In genomic region chr5:88916501-88916971, GRCm38 (mm10) we compare ENCODE assay signal across 17 mouse cellular contexts. TPM values are rescaled to one million over a fixed set of nuclear protein-coding genes. Genes with fewer than 3 reads are reported as not detected.
DNase-seq lines count a peak whose midpoint lies in the region; ATAC-seq and TF ChIP-seq lines count a peak whose summit lies in the region.
"Had no signal": no experiment of that assay in that cellular context is flagged by ENCODE, and none has a peak within 500 bp of the region (broad histone marks: within the 10 kb centered on the region; RNA-seq: fewer than 3 reads in every experiment).

No protein-coding gene starts in this region.

- H3K4me2 ChIP-seq in kidney, embryonic 14.5 days (replicated peaks; ENCODE audit: low read depth, low read length) = no peak overlapping the region
- no peak overlapping the region for H3K4me2 ChIP-seq in forebrain, embryonic 16.5 days (ENCODE audit: low read length)
- H3K4me2 ChIP-seq: hindbrain, embryonic 13.5 days; limb, embryonic 13.5 days had no signal

- 0 out of 2 replicates have a peak, but pooled peaks have one; percentile 46 for TF ChIP-seq EP300 in heart, adult 2 months (IDR thresholded peaks at IDR 0.05; ENCODE audit: insufficient read depth, low read depth, low read length)

- intact Hi-C loops in heart, adult 2 months (cut with DNase I) = no loop called here
- intact Hi-C loops in heart, postnatal 14 days (cut with DNase I) = no loop called here

- ATAC-seq in kidney, embryonic 14.5 days (ENCODE audit: low FRiP score, low TSS enrichment) = peak; percentile 24; the same call in 1 of the 2 replicates
- no peak for ATAC-seq in forebrain, embryonic 16.5 days
- ATAC-seq: activated CD4-positive, CD25-positive, alpha-beta regulatory T cell, adult 4 months; forebrain, postnatal 0 days had no signal

- H3K4me3 ChIP-seq in kidney, embryonic 14.5 days (ENCODE audit: low read length) = no peak overlapping the region
- H3K4me3 ChIP-seq in brown adipose tissue, adult 24 weeks (ENCODE audit: insufficient read depth, low read depth, low read length) = no peak overlapping the region
- no peak overlapping the region for H3K4me3 ChIP-seq in heart, adult 2 months
- no peak overlapping the region for H3K4me3 ChIP-seq in forebrain, embryonic 16.5 days (replicated peaks; ENCODE audit: low read length)
- H3K4me3 ChIP-seq: hindbrain, embryonic 13.5 days; limb, embryonic 13.5 days; midbrain, embryonic 10.5 days; myocyte had no signal

- no peak overlapping the region for H3K27ac ChIP-seq in kidney, embryonic 14.5 days (ENCODE audit: low read depth, low read length)
- H3K27ac ChIP-seq in brown adipose tissue, adult 24 weeks (replicated peaks; ENCODE audit: low read depth, low read length) = peak overlapping the region; percentile 96
- H3K27ac ChIP-seq in heart, adult 2 months = peak overlapping the region; percentile 85
- H3K27ac ChIP-seq in forebrain, embryonic 16.5 days (ENCODE audit: low read length) = no peak overlapping the region
- H3K27ac ChIP-seq: hindbrain, embryonic 13.5 days; limb, embryonic 13.5 days; midbrain, embryonic 10.5 days had no signal

- no peak for TF ChIP-seq POLR2A in heart, adult 2 months (IDR thresholded peaks at IDR 0.05; ENCODE audit: insufficient read depth, low read depth, low read length)

- H3K36me3 ChIP-seq in kidney, embryonic 14.5 days (ENCODE audit: control insufficient read depth, insufficient read depth, low read length) = no peaks in the 10 kb centered on the region
- H3K36me3 ChIP-seq in heart, adult 2 months (ENCODE audit: control insufficient read depth, insufficient read depth, low read length) = peaks cover 6% of the 10 kb centered on the region; the same call in 1 of the 2 replicates
- no peaks in the 10 kb centered on the region for H3K36me3 ChIP-seq in forebrain, embryonic 16.5 days (ENCODE audit: control insufficient read depth, insufficient read depth)
- H3K36me3 ChIP-seq: hindbrain, embryonic 13.5 days; limb, embryonic 13.5 days had no signal

- H3K4me1 ChIP-seq in kidney, embryonic 14.5 days (ENCODE audit: control insufficient read depth, insufficient read depth, low read length) = no peaks in the 10 kb centered on the region
- peaks cover 6% of the 10 kb centered on the region; the same call in 1 of the 2 replicates for H3K4me1 ChIP-seq in brown adipose tissue, adult 24 weeks (ENCODE audit: control insufficient read depth, insufficient read depth, insufficient read length, low read length)
- H3K4me1 ChIP-seq in heart, adult 2 months (ENCODE audit: control insufficient read depth, insufficient read depth, low read length) = no peaks in the 10 kb centered on the region; the same call in 1 of the 2 replicates
- no peaks in the 10 kb centered on the region for H3K4me1 ChIP-seq in forebrain, embryonic 16.5 days (replicated peaks; ENCODE audit: control insufficient read depth, insufficient read depth, low read length)
- H3K4me1 ChIP-seq: hindbrain, embryonic 13.5 days; midbrain, embryonic 10.5 days had no signal

- no peaks in the 10 kb centered on the region for H3K79me2 ChIP-seq in heart, adult 2 months (replicated peaks; ENCODE audit: control insufficient read depth, insufficient read depth, low read length)

- no peaks in the 10 kb centered on the region for H3K9me3 ChIP-seq in kidney, embryonic 14.5 days (ENCODE audit: control insufficient read depth, low read length)
- no peaks in the 10 kb centered on the region for H3K9me3 ChIP-seq in forebrain, embryonic 16.5 days (ENCODE audit: control insufficient read depth, low read length)
- H3K9me3 ChIP-seq: hindbrain, embryonic 13.5 days; limb, embryonic 13.5 days had no signal

- DNase-seq in kidney, postnatal 10 days = no peak
- DNase-seq in heart, adult 2 months = peak; percentile 34 to 59
- peak; percentile 25 to 51 for DNase-seq in heart, postnatal 14 days
- no peak for DNase-seq in spleen, postnatal 4 days (ENCODE audit: low spot score in 2 of 2)
- DNase-seq: cerebellum, postnatal 10 days; forebrain, postnatal 0 days; gastrocnemius, postnatal 25 days; layer of hippocampus, postnatal 36 days had no signal

- no peak for TF ChIP-seq CTCF in heart, adult 2 months (IDR thresholded peaks at IDR 0.05)

- no peak overlapping the region for H3K9ac ChIP-seq in kidney, embryonic 14.5 days (ENCODE audit: low read depth, low read length)
- H3K9ac ChIP-seq in heart, adult 2 months (ENCODE audit: low read depth, low read length) = no peak overlapping the region
- H3K9ac ChIP-seq in forebrain, embryonic 16.5 days (replicated peaks; ENCODE audit: low read depth, low read length) = no peak overlapping the region
- H3K9ac ChIP-seq: forebrain, postnatal 0 days; hindbrain, embryonic 13.5 days; limb, embryonic 13.5 days had no signal

- 67% methylated on average over 9 of the region's 9 CpGs for WGBS in kidney, embryonic 14.5 days
- 43% methylated on average over 9 of the region's 9 CpGs for WGBS in heart, adult 2 months
- WGBS in forebrain, embryonic 16.5 days = 82% methylated on average over 9 of the region's 9 CpGs

- no peaks in the 10 kb centered on the region for H3K27me3 ChIP-seq in kidney, embryonic 14.5 days (ENCODE audit: control insufficient read depth, insufficient read depth, low read length)
- no peaks in the 10 kb centered on the region for H3K27me3 ChIP-seq in heart, adult 2 months (ENCODE audit: control insufficient read depth, insufficient read depth, low read length)
- H3K27me3 ChIP-seq in forebrain, embryonic 16.5 days (replicated peaks; ENCODE audit: control insufficient read depth, insufficient read depth, low read length) = no peaks in the 10 kb centered on the region
- H3K27me3 ChIP-seq: CH12.LX; hindbrain, embryonic 13.5 days; limb, embryonic 13.5 days had no signal

RNA-seq across cellular contexts. Expression of gene Slc4a4, which starts 29.9 kb away (rescaled TPM):
- polyA plus RNA-seq in kidney, embryonic 14.5 days (2014; fragmentation: Nextera tagmentation; extraction: Ambion mirVana) = 4.0 and 4.7 TPM in 2 replicates
- polyA plus RNA-seq in brown adipose tissue, adult 24 weeks (2012; ENCODE audit: insufficient read depth, insufficient read length, missing spikeins) = 24.9 and 49.3 TPM in 2 replicates
- total RNA-seq in heart, adult 2 months (2021) = 10 to 100 TPM; 19.4 to 25.5 TPM
- 4.9 and 9.3 TPM in 2 replicates for polyA plus RNA-seq in heart, adult 2 months (2012; rRNA removed)
- total RNA-seq in heart, postnatal 14 days (2021) = 10 to 100 TPM; 16.6 to 22.0 TPM
- polyA plus RNA-seq in forebrain, embryonic 16.5 days (2015; fragmentation: Nextera tagmentation; extraction: Ambion mirVana) = 3.8 and 4.8 TPM in 2 replicates
- total RNA-seq: CH12.LX had no signal

Comparison
In these comparisons a context has a peak if more than half of its experiments do, and no peak if none do; other contexts are left out.
1. H3K27ac ChIP-seq: peak in brown adipose tissue, adult 24 weeks (single experiment) and heart, adult 2 months (single experiment); none in kidney, embryonic 14.5 days (single experiment) and forebrain, embryonic 16.5 days (single experiment).
2. DNase-seq: peak in heart, adult 2 months (2 of 2) and heart, postnatal 14 days (2 of 2); none in kidney, postnatal 10 days (single experiment) and spleen, postnatal 4 days (0 of 2).